Mouse (Mus musculus): Measurements from ENCODE around the gene Gm47955.

GRCm38 (mm10) chr1:82991062-82991461 is 31.0 kb downstream of the Gm47955 start:
- TF ChIP-seq POLR2A (IDR thresholded peaks at IDR 0.05; ENCODE audit: low read depth, low read length): no peak
- TF ChIP-seq CTCF (conservative IDR thresholded peaks at IDR 0.05; ENCODE audit: insufficient read depth, insufficient read length, low read depth, low read length): no peak
